Mouse (Mus musculus): ENCODE data around the gene Lamc1.

DNA sequence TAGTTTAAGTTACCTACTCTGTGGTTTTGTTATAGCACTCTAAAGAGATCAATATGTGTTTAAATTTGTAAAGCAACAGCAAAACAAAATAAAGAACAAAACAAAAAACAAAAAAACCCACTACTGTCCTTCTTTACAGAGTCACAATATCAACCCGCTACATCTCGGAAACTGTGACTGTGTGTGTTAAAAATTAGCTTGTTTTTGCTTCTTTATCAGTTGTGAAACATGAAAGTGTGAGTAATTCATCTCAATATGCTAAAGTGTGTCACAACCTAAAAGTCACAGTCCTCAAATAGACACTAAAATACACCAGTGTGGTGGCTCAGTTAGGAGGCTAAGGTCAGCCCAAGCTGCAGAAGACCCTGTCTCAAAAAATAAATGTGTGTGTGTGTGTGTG lies 14.5 kb upstream of the Lamc1 start:
- TF ChIP-seq CTCF (IDR thresholded peaks at IDR 0.05; ENCODE audit: low read depth, low read length) (no peak), POLR2A (IDR thresholded peaks at IDR 0.05; ENCODE audit: borderline replicate concordance, low read depth, low read length) (no peak)

Data from bone marrow macrophage, adult 2 months (primary cell).